Mouse (Mus musculus) hindlimb bud, embryonic 11.5 days (tissue): ENCODE data around the gene Maco1.

Experiments used
- DNase-seq: peaks from one replicate; pipeline ENCODE4 v3.0.0-alpha.2; 2012; ENCODE audit warnings: low read depth, low spot score; ENCODE audit errors: extremely low spot score

The Maco1 gene

GRCm38 (mm10) chr4:134753516-134754261 is 99.5 kb downstream of the Maco1 start:
- DNase-seq, result no peak

- no peak for DNase-seq
These were observed 100.2 kb downstream of the Maco1 start for GRCm38 (mm10) chr4:134752911-134753426.
